Mouse (Mus musculus): ENCODE results near the gene Macf1.

DNA sequence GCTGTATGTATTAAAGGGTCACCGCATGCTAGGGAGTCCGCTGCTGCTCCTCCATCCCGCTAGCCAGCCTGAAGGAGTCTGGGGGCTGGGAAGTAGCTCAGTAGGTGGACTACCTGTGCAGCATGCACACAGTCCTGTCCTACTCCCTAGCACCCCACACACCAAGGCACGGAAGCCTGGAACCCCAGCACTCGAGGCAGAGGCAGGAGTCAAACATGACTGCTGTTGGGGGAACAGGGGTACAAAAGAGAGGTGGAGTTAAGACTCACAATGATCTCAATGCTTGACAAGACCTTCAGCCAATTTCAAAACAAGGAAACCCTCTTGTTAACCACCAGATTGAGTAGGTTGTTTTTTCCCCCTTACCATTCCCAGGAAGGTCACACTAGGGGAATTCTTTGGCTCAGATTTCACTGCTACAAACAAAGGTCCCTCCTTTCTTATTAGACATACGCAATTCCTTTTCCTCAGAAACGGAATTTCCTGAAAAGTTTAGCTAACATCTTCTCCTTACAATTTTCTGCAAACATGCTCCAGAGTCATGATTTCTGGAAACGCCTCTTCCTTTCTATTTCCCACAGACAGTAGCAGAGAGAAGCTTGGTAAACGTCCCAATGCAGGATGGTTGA, 256.8 kb downstream of the Macf1 start:
- TF ChIP-seq GATA1 (IDR thresholded peaks at IDR 0.05; ENCODE audit: borderline replicate concordance, low read length): no peak
- TF ChIP-seq FLI1 (IDR thresholded peaks at IDR 0.05; ENCODE audit: low read length): no peak

Measured in megakaryocyte, embryonic 14.5 days (primary cell).